Mouse (Mus musculus): Measurements from ENCODE around the gene Dntt. TPM values are rescaled to one million over a fixed set of nuclear protein-coding genes. Genes with fewer than 3 reads are reported as not detected.

The Dntt gene
- total and polyA plus RNA-seq, 2 experiments from 2014 or later: 0.08 TPM; not detected in 1

GRCm38 (mm10) chr19:40996722-40997121 is 32.4 kb upstream of the Dntt start:
- H3K4me3 ChIP-seq (ENCODE audit: low read length): no peak overlapping the region
- H3K9ac ChIP-seq (replicated peaks; ENCODE audit: low read length): no peak overlapping the region
- 95% methylated on average over 6 of the region's 6 CpGs for WGBS
- H3K4me2 ChIP-seq (ENCODE audit: low read depth, low read length): no peak overlapping the region
- ATAC-seq (no peak), DNase-seq (ENCODE audit: low spot score) (no peak)
- H3K9me3 ChIP-seq (ENCODE audit: low read length): no peaks in the 10 kb centered on the region
- no peaks in the 10 kb centered on the region for H3K27me3 ChIP-seq (ENCODE audit: insufficient read depth, low read length)
- H3K36me3 ChIP-seq (ENCODE audit: insufficient read depth, low read length): no peaks in the 10 kb centered on the region
- TF ChIP-seq CTCF (IDR thresholded peaks at IDR 0.05; ENCODE audit: low read depth): no peak
- no peak overlapping the region for H3K27ac ChIP-seq
- H3K4me1 ChIP-seq (ENCODE audit: insufficient read depth, low read length): no peaks in the 10 kb centered on the region

DNA sequence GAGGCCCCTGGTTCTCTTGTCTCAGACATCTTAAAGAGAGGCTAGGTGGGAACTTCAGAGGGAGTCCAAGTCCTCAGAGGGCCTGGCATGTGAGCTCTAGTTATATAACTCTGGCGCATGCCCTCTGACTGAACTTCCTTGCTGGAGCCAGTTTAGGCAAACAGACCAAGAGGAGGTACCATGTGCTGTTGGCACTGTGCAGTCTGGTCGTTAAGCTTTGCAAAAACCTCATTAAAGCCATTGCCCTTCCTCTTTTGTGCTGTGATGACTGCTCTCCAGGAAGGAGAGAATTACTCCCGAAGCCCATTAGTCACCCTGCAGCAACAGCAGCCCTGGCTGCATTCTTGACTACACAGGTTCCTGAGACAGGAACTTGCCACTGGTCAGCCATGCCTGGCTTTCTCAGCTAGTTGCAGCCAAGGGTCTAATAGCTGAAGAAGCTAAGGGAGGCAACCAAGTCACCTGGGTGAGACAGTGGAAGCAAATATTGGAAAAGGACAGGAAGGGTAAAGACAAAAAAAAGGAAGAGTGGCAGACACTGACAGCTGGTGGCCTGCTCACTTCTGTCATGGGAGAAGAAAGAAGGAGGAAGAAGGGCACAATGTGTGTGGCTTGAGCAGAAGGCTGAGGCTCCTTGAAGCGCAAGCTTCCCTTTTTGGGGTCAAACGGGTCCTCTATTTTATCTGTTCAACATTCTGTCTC is 30.5 kb upstream of the Dntt start:
- WGBS: 50% methylated on average over 5 of the region's 5 CpGs
- Histone ChIP-seq H3K27me3 (ENCODE audit: insufficient read depth, low read length) (no peaks in the 10 kb centered on the region), H3K4me3 (ENCODE audit: low read length) (no peak overlapping the region), H3K9ac (replicated peaks; ENCODE audit: low read length) (no peak overlapping the region), H3K4me1 (ENCODE audit: insufficient read depth, low read length) (no peaks in the 10 kb centered on the region), H3K36me3 (ENCODE audit: insufficient read depth, low read length) (no peaks in the 10 kb centered on the region), H3K9me3 (ENCODE audit: low read length) (no peaks in the 10 kb centered on the region), H3K27ac (no peak overlapping the region), H3K4me2 (ENCODE audit: low read depth, low read length) (no peak overlapping the region)
- ATAC-seq (no peak), DNase-seq (ENCODE audit: low spot score) (no peak)
- no peak for TF ChIP-seq CTCF (IDR thresholded peaks at IDR 0.05; ENCODE audit: low read depth)

DNA sequence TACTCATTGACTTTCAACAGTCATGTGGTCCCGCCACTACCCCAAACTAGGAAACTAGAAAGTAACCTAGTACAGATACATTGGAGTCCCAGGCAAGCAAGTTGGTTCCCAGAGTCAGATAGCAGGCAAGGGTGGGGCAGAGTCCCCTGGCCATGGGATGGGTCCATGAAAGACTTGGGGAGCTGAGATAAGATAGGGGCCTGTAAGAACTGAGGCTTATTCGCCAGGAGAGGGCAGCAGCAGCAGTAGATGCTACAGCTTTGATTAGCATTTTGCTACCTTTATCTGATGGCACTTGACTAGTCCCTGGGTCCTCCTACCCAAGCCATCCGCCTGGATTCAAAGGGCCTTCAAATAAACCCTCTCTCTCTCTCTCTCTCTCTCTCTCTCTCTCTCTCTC is 29.5 kb upstream of the Dntt start:
- Histone ChIP-seq H3K4me2 (ENCODE audit: low read depth, low read length) (no peak overlapping the region), H3K4me1 (ENCODE audit: insufficient read depth, low read length) (no peaks in the 10 kb centered on the region), H3K9ac (replicated peaks; ENCODE audit: low read length) (no peak overlapping the region), H3K27ac (no peak overlapping the region), H3K36me3 (ENCODE audit: insufficient read depth, low read length) (no peaks in the 10 kb centered on the region), H3K4me3 (ENCODE audit: low read length) (no peak overlapping the region), H3K27me3 (ENCODE audit: insufficient read depth, low read length) (no peaks in the 10 kb centered on the region), H3K9me3 (ENCODE audit: low read length) (no peaks in the 10 kb centered on the region)
- no peak for TF ChIP-seq CTCF (IDR thresholded peaks at IDR 0.05; ENCODE audit: low read depth)
- WGBS: 73% methylated on average over 3 of the region's 3 CpGs
- DNase-seq (ENCODE audit: low spot score) (no peak), ATAC-seq (no peak)

GRCm38 (mm10) chr19:41003694-41004315 is 25.3 kb upstream of the Dntt start:
- Histone ChIP-seq H3K27me3 (ENCODE audit: insufficient read depth, low read length) (no peaks in the 10 kb centered on the region), H3K27ac (no peak overlapping the region), H3K4me2 (ENCODE audit: low read depth, low read length) (no peak overlapping the region), H3K4me1 (ENCODE audit: insufficient read depth, low read length) (no peaks in the 10 kb centered on the region), H3K4me3 (ENCODE audit: low read length) (no peak overlapping the region), H3K36me3 (ENCODE audit: insufficient read depth, low read length) (no peaks in the 10 kb centered on the region), H3K9ac (replicated peaks; ENCODE audit: low read length) (no peak overlapping the region), H3K9me3 (ENCODE audit: low read length) (no peaks in the 10 kb centered on the region)
- no peak for DNase-seq (ENCODE audit: low spot score)
- no peak for TF ChIP-seq CTCF (IDR thresholded peaks at IDR 0.05; ENCODE audit: low read depth)
- no peak for ATAC-seq
- WGBS: 85% methylated on average over 3 of the region's 3 CpGs

GRCm38 (mm10) chr19:41006621-41007020 is 22.5 kb upstream of the Dntt start:
- Histone ChIP-seq H3K9me3 (ENCODE audit: low read length) (no peaks in the 10 kb centered on the region), H3K36me3 (ENCODE audit: insufficient read depth, low read length) (no peaks in the 10 kb centered on the region), H3K4me1 (ENCODE audit: insufficient read depth, low read length) (no peaks in the 10 kb centered on the region), H3K4me3 (ENCODE audit: low read length) (no peak overlapping the region), H3K9ac (replicated peaks; ENCODE audit: low read length) (no peak overlapping the region), H3K27ac (no peak overlapping the region), H3K4me2 (ENCODE audit: low read depth, low read length) (no peak overlapping the region), H3K27me3 (ENCODE audit: insufficient read depth, low read length) (peaks cover 4% of the 10 kb centered on the region; the same call in 1 of the 2 replicates)
- DNase-seq (ENCODE audit: low spot score): no peak
- WGBS: 16% methylated on average over 4 of the region's 4 CpGs
- ATAC-seq: no peak
- no peak for TF ChIP-seq CTCF (IDR thresholded peaks at IDR 0.05; ENCODE audit: low read depth)

- ATAC-seq: no peak
- no peaks in the 10 kb centered on the region for H3K4me1 ChIP-seq (ENCODE audit: insufficient read depth, low read length)
- TF ChIP-seq CTCF (IDR thresholded peaks at IDR 0.05; ENCODE audit: low read depth): no peak
- H3K27ac ChIP-seq: no peak overlapping the region
- H3K9ac ChIP-seq (replicated peaks; ENCODE audit: low read length): no peak overlapping the region
- H3K4me2 ChIP-seq (ENCODE audit: low read depth, low read length): no peak overlapping the region
- H3K36me3 ChIP-seq (ENCODE audit: insufficient read depth, low read length): no peaks in the 10 kb centered on the region
- no peaks in the 10 kb centered on the region for H3K9me3 ChIP-seq (ENCODE audit: low read length)
- 37% methylated on average over 6 of the region's 6 CpGs for WGBS
- peaks cover 4% of the 10 kb centered on the region; the same call in 1 of the 2 replicates for H3K27me3 ChIP-seq (ENCODE audit: insufficient read depth, low read length)
- no peak overlapping the region for H3K4me3 ChIP-seq (ENCODE audit: low read length)
- no peak for DNase-seq (ENCODE audit: low spot score)
Observed at GRCm38 (mm10) chr19:41007326-41007725, 21.7 kb upstream of the Dntt start.

- DNase-seq (ENCODE audit: low spot score) (no peak), ATAC-seq (no peak)
- Histone ChIP-seq H3K4me3 (ENCODE audit: low read length) (no peak overlapping the region), H3K27me3 (ENCODE audit: insufficient read depth, low read length) (peaks cover 4% of the 10 kb centered on the region; the same call in 1 of the 2 replicates), H3K36me3 (ENCODE audit: insufficient read depth, low read length) (no peaks in the 10 kb centered on the region), H3K4me1 (ENCODE audit: insufficient read depth, low read length) (no peaks in the 10 kb centered on the region), H3K27ac (no peak overlapping the region), H3K9me3 (ENCODE audit: low read length) (no peaks in the 10 kb centered on the region), H3K9ac (replicated peaks; ENCODE audit: low read length) (no peak overlapping the region), H3K4me2 (ENCODE audit: low read depth, low read length) (no peak overlapping the region)
- TF ChIP-seq CTCF (IDR thresholded peaks at IDR 0.05; ENCODE audit: low read depth): no peak
- WGBS: 85% methylated on average over 4 of the region's 4 CpGs
Observed at GRCm38 (mm10) chr19:41007733-41008132, 21.3 kb upstream of the Dntt start.
